Mouse (Mus musculus) c-Kit-positive CD71-positive TER-119-positive erythroid progenitor cells, embryonic 14.5 days (primary cell): ENCODE measurements around the gene Prpf3.
"Not testable (repeated sequence)": the region's sequence is repeated elsewhere in the genome, so short reads cannot be mapped to it uniquely, and the experiment has no call there.

ENCODE experiments used
- DNase-seq: peaks from one replicate; pipeline ENCODE4 v3.0.0-alpha.2; 2013; ENCODE audit warnings: low spot score

The Prpf3 gene

DNA sequence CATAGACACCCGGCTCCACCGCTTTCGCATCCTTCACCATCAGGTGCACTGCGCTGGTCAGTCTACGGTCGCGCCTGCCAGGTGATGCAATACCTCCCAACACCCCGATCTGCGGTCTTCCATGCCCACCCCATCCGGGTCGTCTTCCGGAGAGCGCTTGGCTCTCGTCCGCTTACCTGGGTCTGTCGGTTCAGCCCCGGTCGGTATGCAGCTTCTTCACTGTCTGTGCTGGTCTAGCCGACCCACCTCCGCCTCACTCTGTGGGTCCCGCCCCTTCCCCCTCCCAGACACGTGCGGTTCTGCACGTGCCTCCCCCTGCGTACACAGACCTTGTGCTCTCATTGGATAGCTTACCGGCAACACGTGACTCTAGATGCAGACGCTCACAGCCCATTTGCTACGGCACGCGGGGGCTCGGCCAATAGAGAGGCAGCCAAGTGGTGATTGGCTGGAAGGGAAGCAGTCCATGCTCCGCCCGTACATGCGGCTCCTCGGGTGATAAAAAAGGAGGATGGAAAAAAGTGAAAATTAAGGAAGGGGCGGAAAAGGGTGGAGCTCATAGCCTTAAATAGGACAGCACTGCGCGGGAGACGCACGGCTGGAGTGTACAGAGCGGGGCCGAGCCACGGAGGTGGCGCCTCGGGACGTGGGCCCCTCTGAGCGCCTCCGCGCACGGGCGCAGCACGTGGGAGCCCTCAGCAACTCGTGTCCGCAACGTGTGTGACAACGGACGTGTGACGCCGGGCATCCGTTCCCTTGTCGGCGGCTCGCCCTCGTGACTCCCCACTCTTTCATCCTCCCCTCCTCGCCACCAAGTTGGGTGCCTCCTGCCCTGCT lies 26.5 kb upstream of the Prpf3 start, which contains the start of gene Ciart:
Gene Ciart (minus strand): TSS at position 273 of the 837 bp plus-strand sequence.
- DNase-seq, result peak; percentile 78

DNA sequence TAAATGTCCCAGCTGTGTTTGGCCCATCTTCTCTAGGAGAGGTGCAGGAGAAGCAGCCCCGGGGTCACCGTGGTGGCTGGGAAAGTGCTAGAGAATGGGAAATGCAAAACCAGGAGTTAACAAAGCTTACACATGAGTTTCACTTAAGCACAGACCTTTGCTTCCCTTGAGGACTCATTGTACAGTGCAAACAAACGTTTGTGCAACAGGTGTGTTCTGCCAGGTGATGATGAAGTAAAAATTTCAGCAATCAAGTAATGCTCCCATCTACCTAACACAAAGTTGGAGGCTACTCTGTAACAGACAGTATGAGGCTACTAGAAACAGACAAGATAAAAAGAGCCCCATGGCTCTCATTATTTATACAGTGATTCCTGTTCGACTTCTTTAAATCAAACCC lies 23.4 kb upstream of the Prpf3 start:
- DNase-seq, result no peak

DNA sequence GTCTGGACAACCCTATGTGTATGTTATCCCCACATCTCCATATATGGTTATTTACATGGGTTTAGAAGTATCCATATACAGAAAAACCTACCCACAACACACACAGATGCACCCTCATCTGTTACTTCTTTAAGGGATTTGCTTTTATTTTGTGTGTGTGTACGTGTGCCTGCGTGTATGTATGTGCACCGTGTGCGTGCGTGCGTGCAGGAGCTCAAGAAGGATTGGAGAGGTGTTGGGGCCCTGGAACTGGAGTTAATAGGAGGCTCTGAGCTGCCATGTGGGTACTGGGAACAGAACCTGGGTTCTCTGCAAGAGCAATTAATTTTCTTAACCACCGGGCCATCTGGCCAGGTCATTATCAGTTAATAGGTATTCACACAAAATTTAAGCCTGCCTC lies 16.4 kb upstream of the Prpf3 start:
- no peak for DNase-seq

DNA sequence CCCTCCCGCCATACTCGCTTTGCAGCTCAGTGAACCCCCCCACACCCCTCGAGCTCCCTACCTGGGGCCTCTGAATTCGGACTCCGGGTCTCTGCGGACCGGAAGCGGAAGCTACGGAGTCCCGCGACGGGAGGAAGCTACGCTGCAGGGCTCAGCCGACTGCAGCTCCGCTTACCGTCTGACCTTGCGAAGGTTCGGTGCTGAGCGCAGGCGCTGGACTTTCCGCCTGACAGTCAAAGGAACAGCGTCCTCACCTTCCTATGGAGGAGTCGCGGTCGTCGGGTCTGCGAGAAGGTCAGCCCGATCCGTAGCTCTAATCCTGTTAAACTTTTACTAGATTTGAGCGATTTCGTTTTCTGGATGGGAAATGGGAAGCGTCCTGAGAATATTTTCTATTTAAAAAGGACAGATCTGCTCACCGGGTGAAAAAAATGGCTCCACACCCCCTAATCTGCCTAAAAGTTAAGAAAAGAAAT lies 15.7 kb upstream of the Prpf3 start, which contains the start of gene Mrps21:
Gene Mrps21 (minus strand): TSS at position 128 of the 476 bp plus-strand sequence.
- DNase-seq, result peak; percentile 80

DNA sequence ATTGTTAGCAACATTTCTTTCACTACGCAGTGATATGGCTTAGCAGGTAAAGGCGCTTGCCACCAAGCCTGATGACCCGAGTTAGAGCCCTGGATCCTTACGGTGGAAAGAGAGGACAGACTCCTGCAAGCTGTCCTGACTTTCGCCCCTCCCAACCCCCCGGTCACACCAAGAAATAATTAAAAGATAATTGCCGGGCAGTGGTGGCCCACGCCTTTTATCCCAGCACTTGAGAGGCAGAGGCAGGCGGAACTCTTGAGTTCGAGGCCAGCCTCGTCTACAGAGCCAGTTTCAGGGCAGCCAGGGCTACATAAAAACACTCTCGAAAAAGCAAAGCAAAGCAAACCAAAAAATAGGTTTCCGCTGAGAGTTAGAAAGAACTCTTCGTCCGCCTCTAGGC lies 15.3 kb upstream of the Prpf3 start:
- DNase-seq, result no peak

DNA sequence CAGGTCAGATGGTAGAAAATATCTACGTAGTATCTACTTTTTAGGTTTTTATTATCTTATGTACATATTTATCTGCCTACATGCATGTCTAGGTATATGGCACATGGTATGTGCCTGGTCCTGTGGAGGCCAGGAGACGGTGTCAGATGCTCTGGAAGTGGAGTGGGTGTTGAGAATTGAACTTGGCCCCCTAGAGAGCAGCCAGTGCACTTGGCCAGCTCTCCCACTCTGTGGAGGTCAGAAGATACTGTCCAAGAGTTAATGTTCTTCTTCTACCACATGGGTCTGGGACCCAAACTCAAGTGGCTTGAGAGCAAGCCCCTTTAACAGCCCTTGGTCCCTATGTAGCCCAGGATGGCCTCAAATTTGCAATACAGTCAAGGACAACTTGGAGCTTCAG lies 11.7 kb upstream of the Prpf3 start:
- no peak for DNase-seq

DNA sequence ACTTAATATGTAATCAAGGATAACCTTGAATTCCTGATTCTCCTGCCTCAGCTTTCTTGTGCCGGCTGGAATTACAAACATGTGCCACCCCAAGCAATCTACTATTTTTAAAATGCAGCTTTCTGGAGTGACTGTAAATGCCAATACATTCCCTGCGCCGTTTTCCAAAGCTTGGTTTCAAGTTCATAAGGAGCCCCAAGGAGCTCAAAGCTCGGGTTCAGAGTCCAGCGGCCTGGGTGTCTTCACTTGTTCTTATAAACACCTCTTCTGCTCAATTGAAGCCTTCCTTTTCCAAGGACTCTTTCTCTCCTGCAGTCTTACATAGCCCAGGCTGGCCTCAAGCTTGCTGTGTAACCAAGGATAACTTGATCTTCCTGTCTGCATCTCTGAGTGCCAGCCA lies 10.4 kb upstream of the Prpf3 start:
- DNase-seq, result no peak

DNA sequence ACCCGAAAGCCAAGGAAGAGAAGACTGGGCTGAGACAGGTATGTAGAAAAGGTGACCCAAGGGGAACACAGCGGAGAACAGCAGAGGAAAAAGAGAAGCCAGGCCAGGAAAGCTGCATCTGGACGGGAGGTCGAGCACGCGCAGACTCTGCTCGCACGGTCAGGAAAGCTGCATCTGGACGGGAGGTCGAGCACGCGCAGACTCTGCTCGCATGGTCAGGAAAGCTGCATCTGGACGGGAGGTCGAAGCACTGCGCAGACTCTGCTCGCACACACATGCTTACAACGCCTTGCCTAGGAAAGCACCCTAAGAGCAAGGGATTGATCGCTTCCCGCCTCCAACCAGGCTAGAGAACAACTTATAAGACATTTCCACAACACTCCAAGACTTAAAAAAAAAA lies 9.9 kb upstream of the Prpf3 start:
- no peak for DNase-seq

DNA sequence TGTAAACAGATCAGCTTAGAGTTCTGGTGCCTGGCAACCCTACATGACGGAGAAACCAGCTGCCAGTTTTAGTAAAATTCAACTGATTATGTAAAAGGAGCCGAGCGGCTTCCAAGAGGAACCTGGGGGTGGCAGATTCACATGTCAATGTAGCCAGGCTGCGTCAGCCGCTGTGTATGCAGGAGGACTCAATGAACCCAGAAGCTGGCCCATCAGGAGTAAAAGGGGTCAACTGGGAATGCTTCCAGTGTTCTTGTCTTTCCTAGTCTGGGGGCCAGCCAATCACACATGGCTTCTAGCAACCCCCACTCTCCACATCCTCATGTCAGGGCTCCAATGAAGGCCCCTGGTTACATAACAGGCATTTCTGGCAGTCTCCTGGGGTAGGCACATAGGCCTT lies 9.4 kb upstream of the Prpf3 start:
- no peak for DNase-seq

DNA sequence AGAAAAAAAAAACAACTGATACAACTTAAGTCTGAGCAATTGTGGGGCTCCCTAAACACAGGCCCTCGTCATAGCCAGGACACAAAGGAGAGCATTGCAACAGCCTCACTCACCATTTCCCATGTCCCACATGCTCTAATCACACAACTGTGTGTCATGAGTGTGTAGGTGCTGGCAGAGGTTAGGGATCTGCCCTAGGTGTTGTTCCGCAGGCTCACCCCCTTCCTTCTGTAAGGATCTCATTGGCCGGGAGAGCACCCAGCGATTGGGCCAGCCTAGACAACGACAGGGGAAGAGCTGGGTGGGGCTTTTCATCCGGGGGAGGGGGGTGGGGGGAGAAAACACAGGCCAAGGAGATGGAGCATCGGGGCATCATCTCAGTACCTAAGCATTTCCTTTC lies 7.9 kb upstream of the Prpf3 start:
- no peak for DNase-seq

DNA sequence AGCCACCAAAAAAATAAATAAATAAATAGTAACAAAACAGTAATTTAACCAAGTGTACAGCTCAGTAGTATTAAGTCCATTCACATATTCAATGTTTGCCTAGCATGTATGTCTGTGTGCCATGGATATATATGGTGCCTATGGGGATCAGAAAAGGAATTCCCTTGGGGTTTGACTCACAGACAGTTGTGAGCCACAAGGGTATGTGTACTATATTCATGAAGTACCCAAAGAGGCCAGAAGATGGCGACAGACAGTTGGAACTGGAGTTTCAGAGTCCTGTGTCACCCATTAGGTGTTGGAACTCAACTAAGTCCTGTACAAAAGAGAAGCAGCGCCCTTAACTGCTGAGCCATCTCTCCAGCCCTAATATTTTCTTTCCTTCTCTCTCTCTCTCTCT lies 6.1 kb upstream of the Prpf3 start:
- DNase-seq, result peak; percentile 90

DNA sequence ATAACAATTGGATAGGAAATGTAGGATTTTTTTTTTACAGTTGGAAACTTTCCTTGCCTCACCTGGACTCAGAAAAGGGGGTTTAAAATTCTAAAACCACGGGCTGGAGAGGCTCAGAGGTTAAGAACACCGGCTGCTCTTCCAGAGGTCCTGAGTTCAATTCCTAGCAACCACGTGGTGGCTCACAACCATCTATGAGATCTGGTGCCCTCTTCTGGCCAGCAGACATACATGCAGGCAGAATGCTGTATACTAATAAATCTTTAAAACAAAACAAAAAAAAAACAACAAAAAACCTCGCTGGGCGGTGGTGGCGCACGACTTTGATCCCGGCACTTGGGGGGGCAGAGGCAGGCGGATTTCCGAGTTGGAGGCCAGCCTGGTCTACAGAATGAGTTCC lies 5.5 kb upstream of the Prpf3 start:
- no peak for DNase-seq

DNA sequence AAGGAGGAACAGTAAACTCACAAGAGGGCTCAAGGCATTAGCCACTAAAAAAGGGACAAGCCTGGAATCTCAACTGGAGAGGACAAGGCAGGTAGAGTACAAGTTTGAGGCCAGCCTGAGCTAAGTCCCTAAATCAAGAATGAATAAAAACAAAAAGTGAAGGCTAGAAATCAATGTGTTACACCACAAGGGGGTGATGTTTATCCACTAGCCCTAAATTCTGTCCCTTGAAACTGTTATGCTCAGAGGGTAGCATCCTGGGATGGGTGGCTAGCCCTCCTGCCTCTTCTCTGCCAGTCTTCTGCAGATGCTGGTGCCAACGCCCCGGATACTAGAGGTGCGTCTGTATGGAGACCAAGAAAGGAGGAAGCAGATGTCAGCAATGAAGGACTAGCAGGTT lies 4.6 kb upstream of the Prpf3 start:
- DNase-seq, result no peak

DNA sequence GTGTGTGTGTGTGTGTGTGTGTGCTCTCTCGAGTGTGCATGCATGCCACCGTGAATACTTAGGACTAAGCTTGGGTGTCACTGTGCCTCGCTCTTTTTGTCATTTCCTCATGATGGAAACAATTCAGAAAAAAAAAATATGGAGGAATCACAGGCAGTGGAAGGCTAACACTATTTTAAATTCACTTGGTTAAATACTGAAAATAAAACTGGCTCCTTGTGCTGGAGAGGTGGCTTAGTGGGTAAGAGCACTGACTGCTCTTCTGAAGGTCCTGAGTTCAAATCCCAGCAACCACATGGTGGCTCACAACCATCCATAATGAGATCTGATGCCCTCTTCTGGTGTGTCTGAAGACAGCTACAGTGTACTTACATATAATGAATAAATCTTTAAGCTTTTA lies 2.6 kb upstream of the Prpf3 start:
- not testable (repeated sequence) for DNase-seq

DNA sequence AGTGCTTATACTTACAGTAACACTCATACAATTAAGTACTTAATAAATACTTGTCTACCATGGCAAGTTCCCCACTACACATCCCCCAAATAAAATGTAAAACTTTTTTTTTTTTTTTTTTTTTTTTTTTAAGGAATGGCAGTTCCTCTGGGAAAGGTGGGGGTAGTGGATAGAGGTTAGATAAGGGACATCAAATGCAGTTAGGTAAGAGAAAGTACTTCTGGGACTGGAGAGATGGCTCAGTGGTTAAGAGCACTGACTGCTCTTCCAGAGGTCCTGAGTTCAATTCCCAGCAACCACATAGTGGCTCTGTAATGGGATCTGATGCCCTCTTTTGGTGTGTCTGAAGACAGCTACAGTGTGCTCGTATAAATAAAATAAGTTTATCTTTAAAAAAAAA lies 1.4 kb upstream of the Prpf3 start:
- DNase-seq, result not testable (repeated sequence)

DNA sequence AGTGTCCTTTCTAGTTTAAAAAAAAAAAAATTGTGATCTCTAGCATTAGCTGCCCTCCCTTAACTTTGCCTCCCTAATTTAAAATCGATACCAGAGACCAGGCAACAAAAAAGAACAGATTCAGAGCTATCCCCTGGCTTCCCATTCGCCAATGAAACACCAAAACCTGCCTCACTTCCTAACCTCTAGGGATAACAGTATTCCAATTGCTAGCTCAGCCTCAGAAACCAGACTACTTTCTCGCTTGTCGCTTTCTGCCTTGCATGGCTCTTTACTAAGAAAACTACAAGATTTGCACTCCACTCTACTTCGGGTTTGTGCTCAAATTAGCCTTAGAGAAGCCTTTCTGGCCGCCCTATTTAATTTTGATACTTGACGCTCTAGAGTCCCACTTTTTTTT lies 430 bp upstream of the Prpf3 start:
- no peak for DNase-seq

DNA sequence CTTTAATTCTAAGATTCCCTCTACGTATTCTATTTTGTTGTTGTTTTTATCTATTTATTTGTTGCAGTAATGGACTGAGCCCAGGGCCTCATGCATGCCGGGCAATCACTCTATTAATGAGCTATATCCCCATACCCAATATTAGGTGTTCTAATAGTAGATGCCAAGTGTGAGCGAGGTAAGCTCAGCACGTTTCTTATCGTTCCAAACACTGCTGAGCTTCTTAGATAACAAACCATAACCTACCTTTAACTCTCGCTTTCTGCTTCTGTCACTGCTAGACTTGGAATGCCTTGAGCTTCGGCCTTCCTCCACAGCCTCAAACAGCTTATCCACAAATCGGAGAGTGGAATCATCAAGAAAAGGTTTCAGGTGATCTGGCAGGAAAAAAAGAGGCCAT lies 4.4 kb downstream of the Prpf3 start:
- no peak for DNase-seq

DNA sequence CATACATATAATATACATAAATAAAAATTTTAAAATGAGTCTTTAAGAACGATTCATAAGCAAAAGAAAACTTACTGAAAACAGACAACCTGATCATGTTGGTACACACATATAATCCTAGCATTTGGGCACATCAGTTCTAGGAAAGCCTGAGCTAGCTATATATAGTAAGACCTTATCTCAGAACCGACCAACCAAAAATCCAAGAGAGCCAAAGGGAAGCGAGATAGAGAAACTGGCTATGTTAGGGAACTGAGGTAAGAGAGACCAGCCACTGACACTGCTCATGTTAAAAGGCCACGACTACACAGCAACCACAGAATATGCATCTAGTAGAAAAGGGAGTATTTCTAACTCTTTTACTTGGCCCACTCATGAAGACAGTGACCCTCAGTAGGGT lies 5.1 kb downstream of the Prpf3 start:
- DNase-seq, result no peak

DNA sequence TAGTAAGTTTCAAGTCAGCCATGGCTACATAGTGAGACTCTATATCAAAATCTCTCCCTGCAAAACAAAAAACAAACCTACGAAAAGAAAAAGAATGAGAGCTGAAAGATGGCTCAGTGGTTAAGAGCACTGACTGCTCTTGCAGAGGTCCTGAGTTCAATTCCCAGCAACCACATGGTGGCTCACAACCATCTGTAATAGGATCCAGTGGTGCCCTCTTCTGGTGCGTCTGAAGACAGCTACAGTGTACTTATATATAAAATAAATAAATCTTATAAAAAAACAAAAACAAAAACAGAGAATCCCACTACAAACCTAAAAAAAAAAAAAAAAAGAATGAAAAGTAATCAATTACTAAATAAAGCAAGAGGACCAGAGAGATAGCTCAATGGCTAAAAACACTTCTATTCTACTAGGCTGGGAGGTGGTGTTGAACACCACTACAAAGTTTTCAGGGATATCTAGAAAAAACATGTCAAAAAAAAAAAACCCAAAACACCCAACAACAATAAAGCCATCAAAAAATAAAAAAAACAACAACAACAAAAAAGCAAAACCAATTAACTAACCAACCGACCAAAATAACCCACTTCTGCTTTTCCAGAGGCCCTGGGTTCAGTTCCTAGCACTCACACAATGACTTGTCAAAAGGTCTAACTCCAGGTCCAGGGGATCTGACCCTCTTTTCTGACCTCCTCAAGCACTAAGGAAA lies 13.0 kb downstream of the Prpf3 start:
- DNase-seq, result no peak

DNA sequence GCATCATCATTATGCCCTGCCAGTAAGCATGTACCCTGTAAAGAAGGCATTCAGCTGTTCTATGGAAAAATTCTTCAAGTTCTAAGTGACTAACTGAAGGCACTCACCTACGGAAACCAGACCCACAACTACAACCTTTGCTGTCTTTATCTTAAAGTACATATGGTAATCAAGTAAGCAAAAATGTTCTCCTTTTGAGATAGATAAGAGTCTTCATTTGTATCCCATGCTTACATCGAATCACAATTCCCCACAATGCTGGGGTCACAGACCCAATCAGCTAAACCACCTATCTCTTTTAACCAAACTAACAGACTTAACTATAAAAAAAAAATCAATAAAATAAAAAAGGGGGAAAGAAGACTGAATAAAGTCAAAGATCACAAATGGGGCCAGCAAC lies 16.4 kb downstream of the Prpf3 start:
- DNase-seq, result no peak

DNA sequence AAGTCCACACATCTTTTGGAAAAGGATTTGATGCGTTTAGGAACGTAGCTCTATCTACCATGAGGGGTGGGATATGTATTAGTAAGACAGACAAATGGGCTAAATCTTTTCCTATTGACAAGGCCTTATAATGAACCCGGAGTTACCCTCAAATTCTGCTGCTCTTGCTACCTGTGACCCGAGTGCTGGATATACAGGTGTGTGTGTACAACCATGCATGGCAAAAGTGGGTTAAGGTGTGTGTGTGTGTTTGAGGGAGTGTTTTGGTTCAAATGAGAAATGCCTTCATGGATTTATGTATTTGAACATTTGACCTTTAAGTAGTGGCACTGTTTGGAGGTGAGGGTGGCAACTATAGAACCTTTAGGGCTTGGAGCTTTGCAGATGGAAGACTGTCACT lies 26.6 kb downstream of the Prpf3 start:
- DNase-seq, result no peak

DNA sequence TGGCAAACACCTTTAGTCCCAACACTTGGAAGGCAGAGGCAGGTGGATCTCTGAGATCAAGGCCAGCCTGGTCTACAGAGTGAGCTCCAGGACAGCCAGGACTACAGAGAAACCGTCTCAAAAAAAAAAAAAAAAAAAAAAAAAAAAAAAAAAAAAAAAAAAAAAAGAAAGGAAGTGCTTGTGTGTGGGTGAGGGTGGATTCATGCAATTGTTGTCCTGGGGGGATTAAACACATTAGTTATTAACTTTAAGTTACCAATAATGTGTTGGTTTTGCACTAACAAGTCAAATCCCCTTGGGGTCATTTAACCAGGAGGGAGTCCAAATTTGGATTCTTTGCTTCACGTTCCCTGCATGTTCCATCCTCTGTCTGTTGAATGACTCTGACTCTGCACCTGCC lies 29.4 kb downstream of the Prpf3 start:
- DNase-seq, result no peak
